Mouse (Mus musculus): Measurements from ENCODE around the gene Mitd1.

Gene Mitd1

GRCm38 (mm10) chr1:37867684-37868322 is 22.4 kb downstream of the Mitd1 start:
- no peak for DNase-seq

GRCm38 (mm10) chr1:37867056-37867455 is 23.2 kb downstream of the Mitd1 start:
- DNase-seq = peak; percentile 54 to 70

- DNase-seq = no peak
Observed at GRCm38 (mm10) chr1:37866286-37866685, 23.9 kb downstream of the Mitd1 start, which contains the start of gene Tsga10. Gene Tsga10 (minus strand): TSS chr1:37866429.

GRCm38 (mm10) chr1:37865401-37866215 is 24.6 kb downstream of the Mitd1 start:
- no peak for DNase-seq

GRCm38 (mm10) chr1:37864511-37865400 is 25.5 kb downstream of the Mitd1 start:
- peak; percentile 99 to 100 for DNase-seq

GRCm38 (mm10) chr1:37850696-37851095 is 39.5 kb downstream of the Mitd1 start:
- DNase-seq = no peak

GRCm38 (mm10) chr1:37846878-37847277 is 43.3 kb downstream of the Mitd1 start:
- DNase-seq = no peak

- DNase-seq = no peak
Observed at GRCm38 (mm10) chr1:37831681-37832080, 58.5 kb downstream of the Mitd1 start.

Measured in kidney, postnatal 25 days (tissue).